Mouse (Mus musculus) gastrocnemius, postnatal 4 days (tissue): ENCODE measurements at regions not wholly inside any gene's neighbourhood (a gene's known extent, or its start where the extent isn't known, plus 50 kb on each side); places are given as distances from the start of the nearest gene placed in this dataset.

Experiments used
- DNase-seq, 2 experiments: peaks; one replicate each; pipeline ENCODE4 v3.0.0; 2021 to 2022; ENCODE audit warnings: low spot score in 2 of 2, mixed read lengths in 2 of 2

DNA sequence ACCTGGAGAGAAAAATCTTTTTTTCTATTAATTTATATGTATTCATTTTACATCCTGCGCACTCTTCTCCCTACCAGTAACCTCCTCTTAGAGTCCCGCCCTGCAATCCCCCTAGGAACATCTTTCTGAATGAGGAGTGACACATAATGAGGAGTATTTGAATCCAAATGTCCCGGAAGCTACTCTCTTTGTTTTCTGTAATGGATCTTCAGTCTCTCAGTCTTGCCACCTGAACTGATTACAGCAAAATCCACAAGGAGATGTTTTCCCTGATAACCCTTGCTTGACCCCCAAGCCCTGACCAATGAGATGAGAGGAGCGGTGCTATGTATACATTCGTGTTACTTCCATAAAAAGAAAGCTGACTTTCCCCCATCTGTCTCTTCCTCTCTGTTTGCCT, 334.4 kb upstream of the Marcks start:
- DNase-seq = no peak

DNA sequence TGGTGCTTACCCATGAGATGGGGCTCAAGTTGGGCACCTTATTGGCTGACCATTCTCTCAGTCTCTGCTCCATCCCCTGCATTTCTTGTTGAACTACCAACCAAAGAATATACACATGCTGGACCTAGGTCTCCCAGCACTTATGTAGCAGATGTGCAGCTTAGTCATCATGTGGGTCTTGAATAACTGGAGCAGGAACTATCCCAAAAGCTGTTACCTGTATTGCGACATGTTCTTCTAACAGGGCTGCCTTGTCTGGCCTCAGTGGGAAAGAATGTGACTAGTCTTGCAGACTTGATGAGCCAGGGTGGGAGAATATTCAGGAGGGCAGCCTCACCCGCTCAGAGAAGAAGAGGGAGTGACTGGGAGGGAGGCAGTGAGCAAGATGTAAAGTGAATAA, 318.7 kb upstream of the Marcks start:
- no peak for DNase-seq

DNA sequence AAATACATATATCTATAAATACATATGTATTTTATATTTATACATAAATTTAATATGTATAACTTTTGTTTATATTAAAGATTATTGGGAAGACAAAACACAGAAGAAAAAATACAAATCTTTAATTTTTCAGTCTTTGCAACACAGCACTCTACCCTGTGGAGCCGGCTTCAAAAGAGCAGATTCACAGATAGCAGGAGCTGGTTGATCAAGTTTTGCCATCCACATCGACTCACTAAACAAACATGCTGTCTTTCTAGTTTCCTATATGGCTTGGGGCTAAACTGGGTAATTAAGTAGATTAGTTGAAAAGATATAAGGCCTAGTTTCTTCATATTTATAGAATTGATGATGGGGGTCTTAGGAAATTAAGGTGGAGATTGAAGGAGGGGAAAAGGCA, 311.2 kb upstream of the Marcks start:
- DNase-seq = no peak

DNA sequence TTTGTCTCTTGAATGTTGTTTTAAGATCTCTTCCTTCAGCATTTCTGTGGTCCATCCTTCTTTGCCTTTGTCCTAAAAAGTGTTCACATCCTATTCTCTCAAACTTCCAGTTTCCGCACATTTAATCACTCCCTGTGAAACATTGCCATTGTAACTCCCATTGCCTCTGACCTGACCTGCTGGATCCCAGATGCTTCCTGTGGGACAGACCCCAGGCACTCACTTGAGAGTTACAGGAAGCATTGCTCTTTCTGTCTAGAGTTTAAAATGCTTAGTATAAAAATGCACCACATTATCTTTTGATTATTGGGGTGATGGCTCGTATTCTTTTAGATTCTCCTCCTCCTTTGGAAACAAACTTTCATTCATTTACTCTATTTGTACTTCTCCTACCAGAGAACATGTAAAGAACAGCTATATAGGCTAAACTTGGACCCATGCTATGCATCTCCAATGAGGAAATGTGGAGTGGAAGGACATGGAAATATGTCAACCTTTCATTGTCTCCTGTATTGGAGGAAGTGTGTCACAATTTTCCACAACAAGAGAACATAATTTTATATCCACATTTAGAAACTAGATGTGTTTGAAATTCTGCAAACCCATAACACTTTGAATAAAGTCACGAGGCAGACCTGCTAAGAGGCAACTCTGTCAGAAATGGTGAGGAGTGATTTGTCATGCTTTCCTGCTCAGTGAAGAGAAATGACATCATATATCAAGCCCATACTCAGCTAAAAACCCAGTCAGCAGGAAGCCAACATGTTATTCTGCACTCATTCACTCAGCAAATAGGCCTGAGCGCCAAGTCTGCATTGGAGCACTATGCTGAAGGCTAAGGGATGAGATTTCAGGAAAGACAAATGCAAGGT, 308.8 kb upstream of the Marcks start:
- DNase-seq = no peak

DNA sequence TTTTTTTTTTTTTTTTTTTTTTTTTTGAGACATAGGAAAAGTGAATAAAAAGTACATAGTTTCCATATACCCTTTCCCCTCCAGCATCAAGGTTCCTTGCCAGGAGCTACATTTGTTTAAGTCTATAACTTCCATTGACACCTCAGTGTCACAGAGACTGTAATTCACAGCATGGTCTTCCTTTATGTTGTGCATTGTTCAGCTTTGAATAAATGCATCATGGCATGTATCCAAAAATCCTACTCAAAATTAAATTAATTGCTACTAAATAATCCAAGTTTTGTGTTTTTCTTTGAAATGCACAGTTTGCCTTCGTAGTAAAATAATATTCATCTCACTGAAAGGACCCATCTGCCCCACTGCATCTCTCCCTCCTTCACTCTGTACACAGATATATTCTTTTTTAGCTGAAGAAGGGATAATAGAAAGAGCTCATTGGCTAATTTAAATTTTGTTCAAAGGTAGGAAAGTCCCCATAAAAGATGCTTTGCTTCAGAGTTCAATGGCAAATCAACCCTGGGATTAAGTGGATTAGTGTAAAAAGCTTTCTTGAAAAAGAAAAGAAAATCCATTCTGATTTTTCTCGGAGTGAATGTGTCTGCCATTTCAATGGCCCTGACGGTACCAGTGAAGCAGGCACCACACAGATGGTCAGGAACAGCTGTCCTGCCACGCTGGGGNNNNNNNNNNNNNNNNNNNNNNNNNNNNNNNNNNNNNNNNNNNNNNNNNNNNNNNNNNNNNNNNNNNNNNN, 301.3 kb upstream of the Marcks start:
- DNase-seq = no peak

DNA sequence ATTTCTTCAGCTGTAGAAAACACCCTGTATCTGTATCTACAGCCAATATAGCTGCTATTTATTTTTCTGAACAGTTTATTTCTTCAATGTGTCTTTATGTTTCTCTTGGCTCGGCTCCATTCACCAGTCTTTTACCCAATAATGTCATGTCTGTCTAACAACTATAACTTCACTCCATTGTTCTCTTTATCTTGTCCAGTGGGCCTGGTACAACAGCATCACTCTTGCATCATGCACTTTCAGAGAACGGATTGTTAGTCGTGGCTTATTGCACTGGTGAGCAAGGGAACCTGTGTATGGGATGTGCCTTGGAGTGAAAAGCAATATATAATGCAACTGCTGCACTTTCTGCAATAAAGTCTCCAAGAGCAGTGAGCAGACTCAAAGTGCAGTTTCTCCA, 299.6 kb upstream of the Marcks start:
- DNase-seq = no peak

DNA sequence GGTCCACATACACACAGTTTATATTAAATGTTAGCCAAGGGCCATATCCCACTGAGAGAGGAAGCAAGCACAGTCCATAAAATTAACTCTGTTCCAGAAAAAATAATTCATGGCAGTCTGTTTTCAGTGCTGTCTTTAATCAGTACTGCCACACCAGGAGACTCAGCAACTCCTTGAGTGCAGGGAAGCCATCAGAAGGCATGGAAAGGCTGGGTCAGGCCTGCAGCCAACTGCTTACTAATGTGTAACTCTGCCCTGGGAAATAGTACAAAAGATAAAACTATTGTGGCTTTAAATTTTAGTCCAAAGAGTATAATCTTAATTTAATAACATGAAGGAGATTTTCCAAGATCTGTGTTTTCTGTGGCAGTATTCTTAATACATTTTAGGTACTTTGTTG, 298.1 kb upstream of the Marcks start:
- DNase-seq = no peak

DNA sequence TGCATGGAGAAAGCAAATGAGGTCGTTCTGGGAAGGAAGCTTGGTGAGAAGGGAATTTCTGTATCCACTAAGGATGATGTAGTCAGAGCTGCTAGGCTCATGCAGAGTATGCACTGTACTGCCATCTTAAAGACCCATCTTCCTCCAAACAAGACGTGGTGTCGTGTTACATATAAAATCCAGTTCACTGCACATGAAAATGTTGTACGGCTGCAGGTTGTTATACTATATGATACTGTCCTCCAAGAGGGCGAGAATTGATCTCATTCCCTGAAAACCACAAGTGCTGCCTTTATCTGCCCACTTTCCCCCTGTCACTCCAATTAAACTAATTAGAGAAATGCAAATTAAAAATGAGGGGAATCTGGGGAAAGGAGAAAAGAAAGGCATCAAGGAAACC, 295.5 kb upstream of the Marcks start:
- no peak for DNase-seq

DNA sequence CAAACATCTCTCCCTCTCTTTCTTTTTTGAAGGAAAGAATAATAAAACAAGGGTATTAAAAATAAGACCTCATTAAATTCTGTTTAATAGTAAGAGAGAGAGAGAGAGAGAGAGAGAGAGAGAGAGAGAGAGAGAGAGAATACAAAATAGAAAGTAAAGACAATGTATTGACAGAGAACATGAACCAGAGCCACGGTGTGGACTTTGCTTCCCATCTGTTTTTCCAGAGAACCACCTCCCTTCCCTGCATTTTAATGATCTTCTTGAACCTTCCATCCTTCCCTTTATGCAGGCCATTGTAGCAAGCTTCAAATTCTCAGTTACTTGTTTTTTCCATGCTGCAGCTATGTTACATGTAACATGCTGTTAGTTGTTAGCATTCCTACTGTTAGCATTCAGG, 284.3 kb upstream of the Marcks start:
- DNase-seq = no peak

DNA sequence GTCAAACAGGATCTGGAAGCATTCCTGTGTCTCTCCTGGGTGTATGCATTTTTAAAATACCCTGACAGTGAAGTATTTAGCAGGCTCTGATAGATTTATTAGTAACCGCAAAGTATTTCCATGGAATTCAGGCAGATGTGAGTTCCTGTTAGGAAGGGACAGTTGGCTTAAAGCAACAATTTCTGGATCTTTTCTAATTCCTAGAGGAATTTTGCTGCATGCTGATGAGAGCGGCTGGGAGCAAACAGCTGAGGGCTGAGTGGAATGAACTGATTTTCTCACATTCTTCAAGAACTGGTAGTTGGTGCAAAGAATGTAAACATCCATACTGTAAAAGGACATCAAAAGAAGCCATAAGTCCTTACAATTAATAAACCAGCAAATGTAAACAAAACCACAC, 283.9 kb upstream of the Marcks start:
- DNase-seq = no peak

DNA sequence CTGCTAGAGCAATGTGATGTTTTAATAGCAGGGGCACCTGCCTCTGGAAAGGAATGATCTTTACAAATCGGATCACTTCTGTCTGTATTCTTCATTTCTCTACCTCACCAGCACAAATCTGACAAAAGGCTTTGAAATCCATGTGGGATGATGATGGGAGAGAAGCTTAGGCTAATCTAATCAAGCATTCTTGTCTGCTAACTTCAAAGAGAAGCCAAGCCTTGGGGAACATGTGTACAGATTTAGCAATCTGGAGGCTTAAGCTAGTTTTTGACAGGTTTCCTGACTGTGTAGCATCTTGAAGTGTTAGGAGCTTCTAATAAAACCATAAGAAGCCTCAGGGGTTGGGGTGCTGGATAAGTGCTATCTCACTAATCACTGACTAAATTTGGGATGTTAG, 277.6 kb upstream of the Marcks start:
- no peak for DNase-seq

DNA sequence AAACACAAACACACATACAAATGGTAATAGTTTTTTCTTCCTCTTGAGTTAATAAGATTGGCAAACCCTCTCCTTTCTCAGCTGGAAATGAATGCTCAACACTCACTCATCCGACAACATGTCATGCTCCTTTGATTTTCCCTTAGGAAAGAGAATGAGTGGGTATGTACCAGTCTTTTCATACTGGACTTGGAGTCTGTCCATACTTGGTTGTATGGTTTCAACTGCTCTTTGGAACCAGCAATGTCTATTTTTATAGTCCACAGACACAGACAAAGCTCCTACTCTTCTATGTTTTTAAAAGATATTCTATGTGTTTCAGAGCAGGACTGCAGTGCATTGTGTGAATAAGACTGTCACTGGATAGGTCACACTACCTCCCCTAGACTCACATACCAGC, 273.7 kb upstream of the Marcks start:
- DNase-seq = no peak

DNA sequence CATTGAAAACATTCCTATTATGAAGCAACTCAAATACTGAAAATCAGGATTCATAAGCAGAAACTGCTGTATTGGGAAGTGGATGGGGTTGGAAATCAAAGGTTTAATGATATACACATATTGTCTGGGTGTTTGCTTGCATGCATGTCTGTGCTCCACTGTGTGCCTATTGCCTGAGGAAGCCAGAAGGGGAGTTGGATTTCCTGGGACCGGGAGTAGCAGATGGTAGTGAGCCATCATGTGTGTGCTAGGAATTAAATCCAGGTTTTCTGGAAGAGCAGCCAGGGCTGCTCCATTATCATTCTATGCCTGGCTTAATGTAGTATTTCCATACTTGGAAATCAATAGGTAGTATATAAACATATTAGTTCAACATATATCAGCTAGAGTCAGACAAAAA, 271.0 kb upstream of the Marcks start:
- no peak for DNase-seq

DNA sequence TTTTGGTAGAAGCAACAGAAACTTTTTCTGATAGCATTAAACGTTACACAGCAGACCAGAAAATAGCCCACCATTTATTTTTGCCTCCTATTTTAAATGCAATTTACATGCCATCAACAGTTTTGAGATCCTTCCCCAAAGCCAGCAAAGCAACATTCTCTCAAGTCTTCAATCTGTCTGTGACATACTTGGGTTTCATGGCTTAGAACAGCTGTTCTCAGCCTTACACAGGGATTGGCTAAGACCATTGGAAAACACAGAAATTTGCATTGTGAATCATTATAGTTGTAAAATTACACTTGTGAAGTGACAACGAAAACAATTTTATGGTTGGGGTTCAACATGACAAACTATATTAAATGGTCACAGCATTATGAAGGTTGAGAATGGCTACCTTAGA, 268.8 kb upstream of the Marcks start:
- no peak for DNase-seq

DNA sequence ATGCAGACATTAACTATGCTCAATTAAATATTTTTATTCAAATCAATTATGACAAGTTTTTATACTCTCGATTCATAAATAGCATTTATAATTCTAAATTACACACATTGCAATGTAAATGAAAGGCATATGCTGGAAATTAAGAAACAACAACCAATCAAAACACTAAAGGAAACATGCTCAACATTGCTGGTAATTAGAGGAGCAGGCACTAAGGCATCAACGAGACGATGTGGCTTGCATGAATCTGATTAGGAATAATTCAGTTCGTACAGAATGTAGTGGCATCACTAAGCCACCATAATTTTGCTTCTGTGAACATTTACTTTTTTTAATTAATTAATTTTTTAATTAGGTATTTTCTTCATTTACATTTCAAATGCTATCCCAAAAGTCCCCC, 266.2 kb upstream of the Marcks start:
- no peak for DNase-seq

DNA sequence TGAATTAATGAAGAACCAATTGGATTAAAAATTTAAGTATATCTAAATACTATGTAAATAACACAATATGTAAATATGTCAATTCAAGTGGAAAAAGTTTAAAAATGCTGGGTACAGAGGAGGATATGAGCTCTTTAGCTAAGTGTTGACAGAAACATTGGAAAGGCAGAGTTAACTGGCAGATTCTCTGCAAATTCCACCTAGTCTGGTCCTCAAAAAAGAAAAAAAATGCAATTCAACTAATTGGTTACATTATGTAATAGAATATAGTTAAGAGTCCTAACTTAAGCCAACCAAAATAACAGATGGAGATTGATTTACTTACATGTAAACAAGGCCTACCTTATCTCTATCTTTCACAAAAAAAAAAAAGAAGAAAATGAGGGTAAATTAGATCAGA, 265.7 kb upstream of the Marcks start:
- DNase-seq = no peak

DNA sequence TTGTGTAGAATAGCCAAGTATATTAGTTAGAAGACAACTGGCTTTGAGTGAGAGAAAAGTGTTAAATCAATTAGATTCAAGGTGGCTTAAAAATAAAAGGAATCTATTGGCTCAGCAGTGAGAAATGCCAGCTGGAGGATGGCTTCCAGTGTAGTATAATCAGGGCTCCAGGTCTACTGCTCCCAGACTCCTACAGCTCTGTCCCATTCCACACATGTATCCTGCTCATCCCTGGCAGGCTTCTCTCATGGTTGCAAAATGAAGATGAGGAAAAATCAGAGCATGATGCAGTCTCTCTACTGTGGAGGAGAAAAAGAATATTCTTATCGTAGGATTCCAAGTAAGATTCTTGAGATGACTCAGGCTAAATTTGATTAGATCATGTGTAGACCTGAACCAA, 263.7 kb upstream of the Marcks start:
- DNase-seq = no peak

DNA sequence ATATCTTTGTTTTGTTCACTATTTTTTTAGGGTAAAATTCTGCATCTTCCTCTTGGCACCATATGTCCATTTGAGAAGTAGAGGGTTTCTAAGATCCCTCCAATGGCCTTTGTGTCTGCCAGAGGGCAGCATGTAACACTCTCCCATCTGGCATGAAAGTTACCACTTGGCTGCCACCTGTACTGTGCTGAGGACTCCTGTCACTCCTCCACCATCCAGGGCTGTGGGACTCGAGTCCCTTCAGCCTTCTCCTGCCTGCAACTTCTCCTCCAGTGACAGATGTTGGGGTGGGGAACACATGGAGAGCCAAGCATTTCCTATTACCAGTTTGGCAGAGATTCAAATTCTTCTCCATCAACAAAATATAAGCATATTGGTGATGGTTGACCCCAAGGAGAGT, 262.3 kb upstream of the Marcks start:
- no peak for DNase-seq

DNA sequence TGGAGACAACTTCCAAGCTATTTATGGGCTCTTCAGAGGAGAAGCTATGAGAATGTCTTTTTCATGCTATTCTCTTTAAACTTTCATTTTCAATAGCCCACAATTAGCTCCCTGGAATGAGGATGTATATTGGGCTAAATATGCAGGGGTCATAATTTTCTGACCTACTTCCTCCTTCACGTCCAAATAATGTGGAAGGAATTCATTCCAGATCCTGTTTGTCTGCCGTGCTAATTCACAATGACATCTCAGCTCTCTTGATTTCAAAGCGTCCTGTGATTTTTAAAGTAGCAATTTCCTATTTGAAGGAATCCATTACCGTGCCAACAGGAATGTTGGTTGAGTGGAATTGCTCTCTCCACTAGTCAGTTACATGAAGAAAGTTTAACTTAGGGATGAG, 261.7 kb upstream of the Marcks start:
- DNase-seq = no peak

DNA sequence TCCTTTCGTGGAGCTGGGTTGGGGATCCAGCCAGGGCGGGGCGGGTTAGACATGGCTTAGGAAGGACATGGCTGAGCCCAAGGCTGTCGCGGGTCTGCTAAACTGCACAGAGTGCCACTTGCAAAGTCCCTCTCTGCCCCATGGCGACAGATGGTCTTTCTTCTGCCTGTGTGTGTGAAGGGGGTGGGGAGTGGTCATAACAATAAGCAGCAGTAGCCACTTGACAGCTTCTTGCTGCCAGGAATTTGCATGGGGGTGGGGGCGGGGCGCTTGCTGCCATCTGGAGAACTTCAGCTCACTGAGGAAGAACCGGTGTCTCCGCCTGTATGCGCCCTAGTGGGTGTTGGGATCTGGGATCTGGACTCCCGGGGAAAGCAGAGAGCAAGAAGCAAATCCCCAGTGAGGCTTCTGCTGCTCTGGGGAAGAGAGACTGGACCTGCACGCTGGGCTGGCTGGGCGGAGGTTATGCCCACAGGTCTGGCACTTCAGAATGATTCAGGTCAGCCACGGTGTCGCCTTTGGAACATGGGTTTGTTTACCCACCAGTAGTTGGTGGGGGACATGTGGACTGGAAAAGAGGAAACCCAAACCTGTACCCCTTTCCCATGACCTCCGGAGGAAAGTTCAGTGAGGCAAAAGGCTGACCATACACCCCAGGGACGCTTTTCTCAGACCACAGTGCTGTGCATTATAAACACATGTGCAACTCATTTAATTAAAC, 258.7 kb upstream of the Marcks start:
- peak; percentile 30 to 52 for DNase-seq

DNA sequence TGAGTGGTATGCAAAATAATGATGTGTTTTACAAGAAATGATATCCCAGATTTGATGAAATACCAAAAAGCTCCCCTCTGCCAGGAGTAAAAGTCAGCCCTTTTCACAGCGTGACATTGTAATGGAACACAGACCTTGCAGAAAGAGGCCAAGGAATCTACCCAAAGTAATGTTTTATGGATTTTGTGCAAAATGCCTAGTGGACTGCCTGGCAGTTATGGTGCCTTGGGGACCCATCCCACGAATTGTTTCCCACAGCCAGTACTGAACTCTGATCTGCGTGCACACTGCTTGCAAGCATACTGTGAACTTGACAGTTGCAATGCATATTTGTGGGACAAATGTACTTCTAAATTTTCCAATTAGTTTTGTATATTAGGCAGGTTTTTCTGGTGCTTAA, 251.3 kb upstream of the Marcks start:
- no peak for DNase-seq

DNA sequence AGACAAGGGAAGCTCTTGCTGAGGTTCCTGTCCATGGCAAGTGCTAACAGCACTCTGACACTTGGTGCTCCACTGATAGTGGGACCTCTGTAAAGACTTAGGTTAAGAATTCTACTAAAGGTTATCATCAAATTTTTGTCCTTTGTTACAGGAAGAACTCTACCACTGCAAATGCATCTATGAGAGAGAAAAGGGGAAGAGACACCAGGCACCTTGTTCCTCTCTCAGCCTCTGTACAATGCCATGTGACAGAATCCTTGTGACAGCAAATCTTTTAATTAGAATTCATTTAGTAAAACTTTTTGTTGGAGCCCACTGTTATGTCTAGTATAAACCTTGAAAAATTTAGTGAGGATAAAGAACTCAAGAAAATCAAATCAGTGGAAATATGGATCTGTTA, 247.5 kb upstream of the Marcks start:
- no peak for DNase-seq
